Mouse (Mus musculus): ENCODE measurements at regions not wholly inside any gene's neighbourhood (a gene's known extent, or its start where the extent isn't known, plus 50 kb on each side); places are given as distances from the start of the nearest gene placed in this dataset.

- no peaks in the 10 kb centered on the region for H3K36me3 ChIP-seq (ENCODE audit: control insufficient read depth, insufficient read depth, low read length)
- no peak overlapping the region for H3K9ac ChIP-seq (replicated peaks; ENCODE audit: low read depth, low read length)
- no peak for ATAC-seq (ENCODE audit: insufficient number of reproducible peaks, insufficient read depth, low FRiP score, low read depth)
- no peak overlapping the region for H3K4me2 ChIP-seq (replicated peaks; ENCODE audit: low read depth, low read length)
- WGBS: 79% methylated on average over 8 of the region's 8 CpGs
- no peak overlapping the region for H3K4me3 ChIP-seq (ENCODE audit: low read depth, low read length)
- no peaks in the 10 kb centered on the region for H3K27me3 ChIP-seq (ENCODE audit: control insufficient read depth, insufficient read depth, low read length)
- no peaks in the 10 kb centered on the region for H3K9me3 ChIP-seq (ENCODE audit: control insufficient read depth, low read depth, low read length)
- H3K4me1 ChIP-seq (ENCODE audit: control insufficient read depth, insufficient read depth, low read length): peaks cover 9% of the 10 kb centered on the region; the same call in 1 of the 2 replicates
- H3K27ac ChIP-seq (ENCODE audit: low read length): no peak overlapping the region
Measured at GRCm38 (mm10) chr9:116347021-116347420, 171.9 kb upstream of the Tgfbr2 start.

DNA sequence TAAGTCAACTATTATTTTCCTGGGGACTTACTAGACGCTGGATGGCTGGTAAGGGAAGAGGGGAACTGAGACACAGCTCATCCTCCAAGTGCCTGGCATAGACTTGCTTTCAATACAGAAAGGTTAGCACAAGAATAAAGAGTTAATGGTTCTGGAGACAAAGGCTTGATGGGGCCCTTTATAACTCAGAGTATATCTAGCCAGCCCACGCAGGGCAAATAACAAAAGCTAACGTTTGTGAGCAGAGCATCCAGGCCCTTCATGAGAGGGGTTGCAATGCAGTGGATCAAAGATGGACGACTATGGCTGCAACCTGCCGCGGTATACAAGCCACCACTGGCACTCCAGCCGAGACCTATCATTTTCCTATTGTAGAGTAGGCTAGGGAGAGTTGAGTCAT is 171.3 kb upstream of the Tgfbr2 start:
- H3K4me3 ChIP-seq (ENCODE audit: low read depth, low read length): no peak overlapping the region
- WGBS: 85% methylated on average over 7 of the region's 7 CpGs
- H3K27me3 ChIP-seq (ENCODE audit: control insufficient read depth, insufficient read depth, low read length): no peaks in the 10 kb centered on the region
- no peak overlapping the region for H3K27ac ChIP-seq (ENCODE audit: low read length)
- no peak overlapping the region for H3K4me2 ChIP-seq (replicated peaks; ENCODE audit: low read depth, low read length)
- no peaks in the 10 kb centered on the region for H3K36me3 ChIP-seq (ENCODE audit: control insufficient read depth, insufficient read depth, low read length)
- no peak overlapping the region for H3K9ac ChIP-seq (replicated peaks; ENCODE audit: low read depth, low read length)
- no peaks in the 10 kb centered on the region for H3K9me3 ChIP-seq (ENCODE audit: control insufficient read depth, low read depth, low read length)
- no peak for ATAC-seq (ENCODE audit: insufficient number of reproducible peaks, insufficient read depth, low FRiP score, low read depth)
- peaks cover 7% of the 10 kb centered on the region; the same call in 1 of the 2 replicates for H3K4me1 ChIP-seq (ENCODE audit: control insufficient read depth, insufficient read depth, low read length)

DNA sequence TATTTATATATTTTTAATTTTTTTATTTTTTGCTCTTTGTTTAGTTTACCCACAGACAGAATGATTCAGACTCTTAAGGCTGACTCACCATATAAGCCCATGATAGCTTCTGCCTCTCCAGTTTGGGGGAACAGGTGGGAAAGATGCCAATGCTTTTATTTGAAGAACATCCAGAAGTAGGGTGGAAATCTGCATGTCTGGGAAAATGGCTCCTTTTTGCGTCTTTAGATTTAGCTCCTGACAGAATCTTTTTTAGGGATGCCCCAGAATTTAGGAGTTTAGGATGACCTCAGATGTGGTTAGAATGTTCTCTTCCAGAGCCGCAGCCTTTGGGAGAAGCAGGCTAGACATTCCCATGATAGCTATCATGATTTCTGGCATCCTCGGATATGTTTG is 167.9 kb upstream of the Tgfbr2 start:
- H3K27me3 ChIP-seq (ENCODE audit: control insufficient read depth, insufficient read depth, low read length): no peaks in the 10 kb centered on the region
- WGBS: 82% methylated on average over 3 of the region's 3 CpGs
- H3K27ac ChIP-seq (ENCODE audit: low read length): no peak overlapping the region
- H3K4me3 ChIP-seq (ENCODE audit: low read depth, low read length): no peak overlapping the region
- no peaks in the 10 kb centered on the region for H3K4me1 ChIP-seq (ENCODE audit: control insufficient read depth, insufficient read depth, low read length)
- no peaks in the 10 kb centered on the region for H3K9me3 ChIP-seq (ENCODE audit: control insufficient read depth, low read depth, low read length)
- ATAC-seq (ENCODE audit: insufficient number of reproducible peaks, insufficient read depth, low FRiP score, low read depth): no peak
- no peaks in the 10 kb centered on the region for H3K36me3 ChIP-seq (ENCODE audit: control insufficient read depth, insufficient read depth, low read length)
- H3K4me2 ChIP-seq (replicated peaks; ENCODE audit: low read depth, low read length): no peak overlapping the region
- H3K9ac ChIP-seq (replicated peaks; ENCODE audit: low read depth, low read length): no peak overlapping the region

DNA sequence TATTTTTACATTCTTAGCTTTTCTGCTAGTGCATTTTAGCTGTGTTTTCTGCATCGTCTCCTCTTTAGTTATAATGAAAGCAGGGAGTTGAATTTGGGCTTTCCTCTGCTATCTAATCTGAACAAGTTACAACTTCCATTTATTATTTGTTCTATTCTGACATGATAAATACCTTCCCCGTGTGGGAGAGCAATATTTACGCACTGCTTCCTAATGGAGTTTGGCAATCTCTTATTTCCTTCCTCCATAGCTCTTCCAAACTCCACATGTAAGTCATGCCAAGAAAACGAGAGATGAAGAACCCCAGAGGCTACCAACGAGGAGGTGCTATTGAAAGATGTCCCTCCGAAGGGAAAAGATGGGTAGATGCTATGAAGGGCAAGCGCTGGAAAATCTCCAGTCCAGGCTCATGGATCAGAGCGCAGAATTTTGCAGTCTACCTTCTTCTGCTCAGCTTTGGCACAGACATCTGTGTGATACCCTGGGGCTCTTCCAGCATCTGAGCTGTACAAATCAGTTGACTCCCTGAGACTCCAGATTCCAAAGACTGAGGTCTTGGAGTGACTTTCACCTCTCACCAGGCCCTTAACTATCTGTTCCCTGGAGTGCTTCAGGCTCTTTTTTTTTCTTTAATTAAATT is 167.4 kb upstream of the Tgfbr2 start:
- H3K4me1 ChIP-seq (ENCODE audit: control insufficient read depth, insufficient read depth, low read length): no peaks in the 10 kb centered on the region
- no peaks in the 10 kb centered on the region for H3K27me3 ChIP-seq (ENCODE audit: control insufficient read depth, insufficient read depth, low read length)
- no peaks in the 10 kb centered on the region for H3K9me3 ChIP-seq (ENCODE audit: control insufficient read depth, low read depth, low read length)
- no peaks in the 10 kb centered on the region for H3K36me3 ChIP-seq (ENCODE audit: control insufficient read depth, insufficient read depth, low read length)
- H3K9ac ChIP-seq (replicated peaks; ENCODE audit: low read depth, low read length): no peak overlapping the region
- no peak overlapping the region for H3K4me3 ChIP-seq (ENCODE audit: low read depth, low read length)
- 56% methylated on average over 8 of the region's 8 CpGs for WGBS
- H3K27ac ChIP-seq (ENCODE audit: low read length): no peak overlapping the region
- no peak for ATAC-seq (ENCODE audit: insufficient number of reproducible peaks, insufficient read depth, low FRiP score, low read depth)
- H3K4me2 ChIP-seq (replicated peaks; ENCODE audit: low read depth, low read length): no peak overlapping the region

DNA sequence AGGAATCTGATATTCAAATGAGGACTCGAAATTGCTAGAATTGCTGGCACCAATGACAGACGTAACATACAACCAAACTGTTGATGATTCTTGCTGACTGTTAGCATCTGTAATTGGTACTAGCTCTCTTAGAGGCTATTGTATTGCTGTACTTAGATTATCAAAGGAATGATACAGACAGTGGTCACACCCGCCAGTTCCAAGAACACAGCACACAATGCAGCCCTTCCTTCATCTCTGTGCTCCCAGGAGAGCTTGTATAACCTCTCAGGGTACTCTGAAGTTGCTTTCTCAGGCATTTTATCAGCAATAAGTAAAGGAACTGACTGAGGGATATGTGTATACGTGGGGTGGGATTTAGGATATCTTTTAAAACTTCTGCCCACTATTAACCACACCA is 166.8 kb upstream of the Tgfbr2 start:
- Histone ChIP-seq H3K9me3 (ENCODE audit: control insufficient read depth, low read depth, low read length) (no peaks in the 10 kb centered on the region), H3K27ac (ENCODE audit: low read length) (no peak overlapping the region), H3K4me1 (ENCODE audit: control insufficient read depth, insufficient read depth, low read length) (no peaks in the 10 kb centered on the region), H3K4me3 (ENCODE audit: low read depth, low read length) (no peak overlapping the region), H3K36me3 (ENCODE audit: control insufficient read depth, insufficient read depth, low read length) (no peaks in the 10 kb centered on the region), H3K27me3 (ENCODE audit: control insufficient read depth, insufficient read depth, low read length) (no peaks in the 10 kb centered on the region), H3K4me2 (replicated peaks; ENCODE audit: low read depth, low read length) (no peak overlapping the region), H3K9ac (replicated peaks; ENCODE audit: low read depth, low read length) (no peak overlapping the region)
- ATAC-seq (ENCODE audit: insufficient number of reproducible peaks, insufficient read depth, low FRiP score, low read depth): no peak
- 74% methylated on average over 4 of the region's 4 CpGs for WGBS

DNA sequence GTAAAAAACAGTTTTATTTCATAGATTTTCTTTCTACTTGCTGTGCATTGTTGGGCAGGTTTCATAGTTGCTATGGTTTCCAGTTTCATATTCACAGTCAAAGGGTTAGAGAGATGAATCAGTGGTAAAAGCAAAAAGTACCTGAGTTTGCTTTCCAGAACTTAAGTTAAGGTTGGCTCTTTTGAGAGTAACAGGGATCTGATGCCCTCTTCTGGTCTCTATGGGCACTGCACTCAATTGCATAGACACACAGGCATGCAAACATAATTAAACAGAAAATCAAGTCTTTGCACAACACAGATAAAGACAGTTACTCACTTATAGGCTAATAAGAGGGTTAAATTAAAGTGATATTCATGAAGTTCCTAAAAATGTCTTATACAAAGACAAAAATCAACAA is 165.8 kb upstream of the Tgfbr2 start:
- H3K36me3 ChIP-seq (ENCODE audit: control insufficient read depth, insufficient read depth, low read length): no peaks in the 10 kb centered on the region
- no peaks in the 10 kb centered on the region for H3K9me3 ChIP-seq (ENCODE audit: control insufficient read depth, low read depth, low read length)
- ATAC-seq (ENCODE audit: insufficient number of reproducible peaks, insufficient read depth, low FRiP score, low read depth): no peak
- no peaks in the 10 kb centered on the region for H3K27me3 ChIP-seq (ENCODE audit: control insufficient read depth, insufficient read depth, low read length)
- no peak overlapping the region for H3K27ac ChIP-seq (ENCODE audit: low read length)
- H3K4me2 ChIP-seq (replicated peaks; ENCODE audit: low read depth, low read length): no peak overlapping the region
- H3K9ac ChIP-seq (replicated peaks; ENCODE audit: low read depth, low read length): no peak overlapping the region
- H3K4me3 ChIP-seq (ENCODE audit: low read depth, low read length): no peak overlapping the region
- H3K4me1 ChIP-seq (ENCODE audit: control insufficient read depth, insufficient read depth, low read length): no peaks in the 10 kb centered on the region

DNA sequence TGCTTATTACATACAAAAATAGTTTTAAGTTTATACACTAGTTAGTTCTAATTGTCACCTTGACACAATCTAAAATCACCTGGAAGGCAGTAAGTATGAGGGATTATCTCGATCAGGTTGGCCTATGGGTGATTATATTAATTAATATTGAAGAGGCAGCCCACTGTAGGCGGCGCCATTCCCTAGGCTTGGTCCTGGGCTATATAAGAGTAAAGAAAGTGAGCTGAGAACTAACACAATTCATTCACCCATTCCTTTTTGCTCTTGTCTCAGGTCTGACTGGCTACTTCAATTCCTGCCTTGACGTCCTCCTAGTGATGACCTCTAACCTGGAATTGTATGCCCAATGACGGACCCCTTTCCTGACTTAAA is 163.6 kb upstream of the Tgfbr2 start:
- Histone ChIP-seq H3K4me1 (ENCODE audit: control insufficient read depth, insufficient read depth, low read length) (no peaks in the 10 kb centered on the region), H3K4me3 (ENCODE audit: low read depth, low read length) (no peak overlapping the region), H3K36me3 (ENCODE audit: control insufficient read depth, insufficient read depth, low read length) (no peaks in the 10 kb centered on the region), H3K27me3 (ENCODE audit: control insufficient read depth, insufficient read depth, low read length) (no peaks in the 10 kb centered on the region), H3K9me3 (ENCODE audit: control insufficient read depth, low read depth, low read length) (no peaks in the 10 kb centered on the region), H3K4me2 (replicated peaks; ENCODE audit: low read depth, low read length) (no peak overlapping the region), H3K9ac (replicated peaks; ENCODE audit: low read depth, low read length) (no peak overlapping the region), H3K27ac (ENCODE audit: low read length) (no peak overlapping the region)
- WGBS: 95% methylated on average over 5 of the region's 5 CpGs
- ATAC-seq (ENCODE audit: insufficient number of reproducible peaks, insufficient read depth, low FRiP score, low read depth): no peak

GRCm38 (mm10) chr9:116338093-116338728 is 163.1 kb upstream of the Tgfbr2 start:
- Histone ChIP-seq H3K9ac (replicated peaks; ENCODE audit: low read depth, low read length) (no peak overlapping the region), H3K4me3 (ENCODE audit: low read depth, low read length) (no peak overlapping the region), H3K36me3 (ENCODE audit: control insufficient read depth, insufficient read depth, low read length) (no peaks in the 10 kb centered on the region), H3K27me3 (ENCODE audit: control insufficient read depth, insufficient read depth, low read length) (no peaks in the 10 kb centered on the region), H3K9me3 (ENCODE audit: control insufficient read depth, low read depth, low read length) (no peaks in the 10 kb centered on the region), H3K4me2 (replicated peaks; ENCODE audit: low read depth, low read length) (no peak overlapping the region), H3K27ac (ENCODE audit: low read length) (no peak overlapping the region), H3K4me1 (ENCODE audit: control insufficient read depth, insufficient read depth, low read length) (no peaks in the 10 kb centered on the region)
- WGBS: 86% methylated on average over 5 of the region's 5 CpGs
- ATAC-seq (ENCODE audit: insufficient number of reproducible peaks, insufficient read depth, low FRiP score, low read depth): no peak

- Histone ChIP-seq H3K9ac (replicated peaks; ENCODE audit: low read depth, low read length) (no peak overlapping the region), H3K9me3 (ENCODE audit: control insufficient read depth, low read depth, low read length) (no peaks in the 10 kb centered on the region), H3K4me1 (ENCODE audit: control insufficient read depth, insufficient read depth, low read length) (no peaks in the 10 kb centered on the region), H3K27ac (ENCODE audit: low read length) (no peak overlapping the region), H3K4me2 (replicated peaks; ENCODE audit: low read depth, low read length) (no peak overlapping the region), H3K27me3 (ENCODE audit: control insufficient read depth, insufficient read depth, low read length) (no peaks in the 10 kb centered on the region), H3K4me3 (ENCODE audit: low read depth, low read length) (no peak overlapping the region), H3K36me3 (ENCODE audit: control insufficient read depth, insufficient read depth, low read length) (no peaks in the 10 kb centered on the region)
- no peak for ATAC-seq (ENCODE audit: insufficient number of reproducible peaks, insufficient read depth, low FRiP score, low read depth)
- WGBS: 85% methylated on average over 8 of the region's 8 CpGs
Measured at GRCm38 (mm10) chr9:116337446-116338010, 162.4 kb upstream of the Tgfbr2 start.
